Mouse (Mus musculus) adrenal gland, postnatal 4 days (tissue): Measurements from ENCODE around the gene Ppm1h. TPM values are rescaled to one million over a fixed set of nuclear protein-coding genes. Genes with fewer than 3 reads are reported as not detected.

Experiments
- DNase-seq, 2 experiments: peaks; one replicate each; pipeline ENCODE4 v3.0.0; 2021 to 2022; ENCODE audit warnings: low spot score in 2 of 2, mixed read lengths in 2 of 2
- long read RNA-seq, 2 experiments: library from polyadenylated mRNA; stranded (forward); transcript quantifications; one replicate each; pipeline ENCODE4 v2.0.0; 2021
- total RNA-seq, 2 experiments: library from RNA; stranded (reverse); gene quantifications; 2 replicates each; pipeline ENCODE4 v1.2.3; 2021

The Ppm1h gene
- total RNA-seq, result 10 to 100 TPM; 16.7 to 25.9 TPM
- long read RNA-seq, experiment 1, full-length matches to known transcripts, result 3 of 3 reads
- long read RNA-seq, experiment 1, partial matches to known transcripts, result 0 of 3 reads
- long read RNA-seq, experiment 1, other reads (novel, unspliced or antisense), result 0 of 3 reads
- long read RNA-seq, experiment 2, full-length matches to known transcripts, result 6 of 17 reads
- long read RNA-seq, experiment 2, partial matches to known transcripts, result 1 of 17 reads
- long read RNA-seq, experiment 2, other reads (novel, unspliced or antisense), result 10 of 17 reads

- peak; percentile 31 to 44 for DNase-seq
These were observed at the start of gene Ppm1h for GRCm38 (mm10) chr10:122678541-122679436. Gene Ppm1h (plus strand): TSS chr10:122678762.

GRCm38 (mm10) chr10:122629003-122629402, 49.6 kb upstream of the Ppm1h start:
- DNase-seq, result no peak

GRCm38 (mm10) chr10:122639879-122640278, 38.7 kb upstream of the Ppm1h start:
- DNase-seq, result no peak

GRCm38 (mm10) chr10:122641263-122641795, 37.2 kb upstream of the Ppm1h start:
- DNase-seq, result no peak

- DNase-seq, result no peak
These were observed 36.4 kb upstream of the Ppm1h start for GRCm38 (mm10) chr10:122642125-122642524.

GRCm38 (mm10) chr10:122651932-122652331, 26.6 kb upstream of the Ppm1h start:
- DNase-seq, result no peak

- DNase-seq, result no peak
These were observed 26.0 kb upstream of the Ppm1h start for GRCm38 (mm10) chr10:122652578-122652977.

- DNase-seq, result no peak
These were observed 12.9 kb upstream of the Ppm1h start for GRCm38 (mm10) chr10:122665652-122666051.

GRCm38 (mm10) chr10:122671253-122671652, 7.3 kb upstream of the Ppm1h start:
- no peak for DNase-seq

GRCm38 (mm10) chr10:122672044-122672443, 6.5 kb upstream of the Ppm1h start:
- no peak for DNase-seq

- peak in 1 of 2 experiments; percentile 23 for DNase-seq
These were observed 979 bp downstream of the Ppm1h start for GRCm38 (mm10) chr10:122679437-122680045.

- no peak for DNase-seq
These were observed 2.0 kb downstream of the Ppm1h start for GRCm38 (mm10) chr10:122680387-122681084.

- no peak for DNase-seq
These were observed 2.5 kb downstream of the Ppm1h start for GRCm38 (mm10) chr10:122681085-122681408.

GRCm38 (mm10) chr10:122683819-122684330, 5.3 kb downstream of the Ppm1h start:
- no peak for DNase-seq

- DNase-seq, result no peak
These were observed 6.7 kb downstream of the Ppm1h start for GRCm38 (mm10) chr10:122685297-122685696.

GRCm38 (mm10) chr10:122685836-122686531, 7.4 kb downstream of the Ppm1h start:
- no peak for DNase-seq

GRCm38 (mm10) chr10:122690698-122691097, 12.1 kb downstream of the Ppm1h start:
- DNase-seq, result no peak

GRCm38 (mm10) chr10:122693158-122693777, 14.7 kb downstream of the Ppm1h start:
- no peak for DNase-seq

- no peak for DNase-seq
These were observed 15.5 kb downstream of the Ppm1h start for GRCm38 (mm10) chr10:122693911-122694618.
